Mouse (Mus musculus): ENCODE results near the gene Pear1.

GRCm38 (mm10) chr3:87748431-87748830 is 75.7 kb downstream of the Pear1 start, which contains the start of gene Lrrc71:
- TF ChIP-seq TAL1 (IDR thresholded peaks at IDR 0.05; ENCODE audit: low read length): no peak
- TF ChIP-seq GATA1 (IDR thresholded peaks at IDR 0.05; ENCODE audit: low read length): no peak
